Mouse (Mus musculus) layer of hippocampus, postnatal 25 days (tissue): ENCODE data around the gene Cldn10. TPM values are rescaled to one million over a fixed set of nuclear protein-coding genes. Genes with fewer than 3 reads are reported as not detected.
"Not testable (repeated sequence)": the region's sequence is repeated elsewhere in the genome, so short reads cannot be mapped to it uniquely, and the experiment has no call there.

ENCODE experiments used
- DNase-seq, 2 experiments: peaks; one replicate each; pipeline ENCODE4 v3.0.0; 2022; ENCODE audit warnings: mixed read lengths in 2 of 2, low spot score in 1 of 2; ENCODE audit errors: extremely low spot score in 1 of 2
- total RNA-seq, 2 experiments: library from RNA; stranded (reverse); gene quantifications; 2 replicates each; pipeline ENCODE4 v1.2.3; 2021

The Cldn10 gene
- total RNA-seq, 2 experiments from 2014 or later = 32.4 to 34.3 TPM

DNA sequence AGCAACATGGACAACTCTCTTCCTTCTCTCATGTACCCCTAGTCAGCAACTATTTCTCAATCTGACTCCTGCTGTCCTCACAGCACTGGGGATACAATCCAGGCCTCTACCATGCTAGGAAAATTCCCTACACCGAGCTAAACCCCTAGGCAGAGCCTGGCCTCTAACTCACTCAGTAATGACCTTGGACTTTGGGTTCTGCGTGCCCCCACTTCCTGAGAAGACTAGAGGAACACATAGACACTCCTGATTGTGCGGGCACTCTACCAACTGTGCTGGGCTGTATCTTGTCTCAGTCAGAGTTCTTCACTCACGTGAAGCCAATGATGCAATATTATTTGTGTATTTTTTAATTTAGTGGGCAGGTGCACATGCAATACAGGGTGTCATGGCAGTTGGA, 10.2 kb upstream of the Cldn10 start:
- DNase-seq = no peak

DNA sequence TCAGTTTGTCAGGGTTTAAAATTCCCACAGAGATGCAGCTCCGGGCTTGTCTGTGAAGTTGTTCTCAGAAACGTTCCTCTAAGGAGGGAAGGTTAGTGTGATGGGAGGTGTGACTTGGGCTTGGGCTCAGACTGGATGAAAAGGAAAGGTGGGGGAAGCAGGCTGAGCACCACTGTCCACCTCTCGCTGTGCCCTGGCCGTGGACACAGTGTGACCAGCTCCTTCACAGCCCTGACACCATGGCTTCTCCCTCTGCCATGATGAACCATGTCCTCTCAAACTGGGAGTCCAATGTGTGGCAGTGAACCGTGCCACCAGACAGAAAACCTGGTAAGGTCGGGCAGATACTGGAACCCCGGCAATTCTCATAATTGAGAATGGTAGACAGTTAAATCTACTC, 6.1 kb upstream of the Cldn10 start:
- no peak for DNase-seq

DNA sequence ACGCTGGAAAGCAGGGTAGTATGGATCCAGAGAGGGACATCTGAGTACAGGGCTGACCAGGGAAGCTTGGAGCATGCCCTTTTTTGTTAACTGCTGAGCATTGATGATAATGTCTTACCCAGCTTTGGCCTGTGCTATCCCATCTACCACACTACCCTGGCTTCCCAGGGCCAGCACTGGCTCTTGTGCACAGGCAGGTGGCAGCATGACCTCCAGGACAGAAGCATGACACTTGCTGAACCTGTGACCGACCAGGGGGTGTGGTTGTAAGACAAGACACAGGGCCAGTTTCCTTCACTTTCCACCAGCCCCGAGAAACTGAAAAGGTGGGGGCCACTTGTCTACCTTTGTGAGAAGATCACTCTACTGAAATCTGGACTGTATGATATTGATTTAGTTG, 5.5 kb upstream of the Cldn10 start:
- no peak for DNase-seq

DNA sequence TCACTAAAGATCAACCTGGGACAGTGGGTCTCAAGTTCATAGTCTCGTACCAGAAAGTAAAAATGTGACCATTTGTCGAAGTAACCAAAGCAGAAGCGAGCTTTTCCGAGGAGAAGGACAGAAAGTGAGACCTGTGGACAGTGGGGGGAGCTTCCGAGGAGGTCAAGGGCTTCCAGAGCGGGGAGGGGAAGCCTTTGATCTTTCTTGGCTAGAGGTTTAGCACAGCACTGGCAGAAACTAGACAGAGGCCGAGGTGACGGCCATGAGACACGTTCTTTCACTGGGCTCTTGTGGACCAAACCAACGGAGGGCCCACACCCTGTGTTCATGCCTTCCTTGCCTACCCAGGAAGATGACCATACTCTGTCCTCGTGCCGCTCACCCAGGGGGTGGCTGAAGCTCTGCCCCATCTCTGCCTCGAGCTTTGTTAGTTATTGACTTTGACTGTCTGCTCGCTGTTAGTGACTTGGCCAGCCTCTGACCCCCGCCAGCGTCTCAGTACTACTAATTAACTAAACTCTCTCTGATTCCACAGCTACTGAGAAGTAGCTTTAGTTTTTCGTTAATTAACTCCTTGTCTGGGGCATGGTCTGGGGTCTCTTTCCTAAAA, 4.3 kb upstream of the Cldn10 start:
- DNase-seq = no peak

DNA sequence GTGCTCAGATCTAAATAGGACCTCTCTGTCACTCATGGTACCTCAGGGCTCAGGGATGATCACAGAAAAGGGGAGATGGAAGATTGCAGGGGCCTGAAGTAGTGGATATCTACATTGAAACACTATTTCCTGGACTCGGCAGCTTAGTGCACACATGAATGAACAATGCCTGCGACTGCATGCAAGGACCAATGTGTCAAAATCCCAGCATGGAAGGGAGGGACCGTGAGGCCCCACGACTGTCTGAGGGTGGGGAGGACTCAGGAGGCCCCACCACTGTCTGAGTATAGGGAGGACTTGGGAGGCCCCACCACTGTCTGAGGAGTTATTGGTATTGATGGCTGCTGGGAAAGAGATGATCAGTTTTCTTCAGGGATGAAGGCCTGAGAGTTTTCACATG, 2.5 kb downstream of the Cldn10 start:
- no peak for DNase-seq

DNA sequence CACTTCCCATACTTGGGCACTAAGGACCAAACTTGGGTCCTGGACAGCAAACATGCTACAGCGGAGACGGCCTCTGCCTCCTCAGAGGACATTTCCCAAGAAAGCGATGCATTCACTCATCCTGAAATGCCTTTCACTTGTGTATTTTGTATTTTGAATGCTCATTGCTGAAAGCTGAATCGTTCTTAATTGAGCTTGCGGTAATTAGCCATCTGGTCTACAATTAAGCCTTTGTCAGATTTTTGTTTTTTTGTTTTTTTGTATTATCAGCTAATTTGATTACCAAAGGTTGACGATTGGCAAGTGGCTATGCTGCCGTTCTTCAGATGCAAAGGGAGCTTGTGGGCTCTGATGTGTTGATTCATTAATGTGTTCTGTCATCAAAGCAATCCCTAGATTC, 5.2 kb downstream of the Cldn10 start:
- no peak for DNase-seq

DNA sequence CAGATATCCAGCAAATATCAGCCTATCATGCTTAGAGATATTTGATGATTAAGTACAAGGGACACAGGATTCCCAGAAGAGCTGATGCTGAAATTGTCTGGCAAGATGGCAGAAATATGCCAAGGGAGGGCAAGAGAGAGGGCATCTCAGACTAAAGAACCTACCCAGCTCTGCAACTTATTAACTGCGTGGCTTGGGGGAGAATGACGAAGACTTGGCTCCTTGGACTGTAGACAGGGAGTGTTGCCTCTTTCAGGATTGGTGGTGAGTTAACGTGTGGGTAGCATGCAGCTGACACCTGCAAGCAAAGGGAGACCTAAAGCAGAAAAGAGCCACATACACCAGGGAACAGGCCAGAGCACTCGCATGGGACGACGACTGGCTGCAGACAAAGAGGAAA, 5.7 kb downstream of the Cldn10 start:
- DNase-seq = no peak

DNA sequence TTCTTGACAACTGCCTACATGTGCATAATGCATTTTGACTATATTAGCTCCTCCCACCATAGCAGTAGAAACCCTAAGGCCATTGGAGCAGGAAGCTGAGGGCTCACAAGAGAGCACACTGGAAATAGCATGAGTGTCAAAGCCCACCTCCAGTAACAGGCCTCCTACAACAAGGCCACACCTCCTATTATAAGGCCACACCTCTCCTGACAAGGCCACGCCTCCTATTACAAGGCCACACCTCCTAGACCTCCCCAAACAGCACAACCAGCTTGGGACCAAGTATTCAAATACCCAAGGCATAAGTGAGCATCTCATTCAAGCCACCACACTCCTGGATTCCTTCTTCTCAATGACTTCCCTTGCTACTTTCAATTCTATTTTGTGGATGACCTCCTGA, 6.5 kb downstream of the Cldn10 start:
- no peak for DNase-seq

DNA sequence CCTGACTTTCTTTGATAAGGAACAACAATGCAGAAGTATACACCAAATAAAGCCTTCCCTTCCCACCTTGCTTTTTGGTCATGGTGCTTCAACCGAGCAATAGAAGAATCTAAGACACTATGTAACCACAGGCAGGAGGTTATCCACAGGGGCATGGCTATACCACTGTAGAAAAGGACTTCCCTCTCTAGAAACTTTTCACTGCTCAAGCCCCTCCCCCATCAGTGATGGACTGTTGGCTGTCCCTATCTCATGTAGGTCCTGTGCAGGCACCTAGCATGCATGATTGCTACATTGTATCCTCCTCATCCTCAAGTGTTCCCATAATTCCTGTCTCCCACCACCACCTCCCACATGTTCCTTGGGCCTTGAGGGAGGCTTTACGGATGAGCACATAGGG, 7.2 kb downstream of the Cldn10 start:
- DNase-seq = no peak

DNA sequence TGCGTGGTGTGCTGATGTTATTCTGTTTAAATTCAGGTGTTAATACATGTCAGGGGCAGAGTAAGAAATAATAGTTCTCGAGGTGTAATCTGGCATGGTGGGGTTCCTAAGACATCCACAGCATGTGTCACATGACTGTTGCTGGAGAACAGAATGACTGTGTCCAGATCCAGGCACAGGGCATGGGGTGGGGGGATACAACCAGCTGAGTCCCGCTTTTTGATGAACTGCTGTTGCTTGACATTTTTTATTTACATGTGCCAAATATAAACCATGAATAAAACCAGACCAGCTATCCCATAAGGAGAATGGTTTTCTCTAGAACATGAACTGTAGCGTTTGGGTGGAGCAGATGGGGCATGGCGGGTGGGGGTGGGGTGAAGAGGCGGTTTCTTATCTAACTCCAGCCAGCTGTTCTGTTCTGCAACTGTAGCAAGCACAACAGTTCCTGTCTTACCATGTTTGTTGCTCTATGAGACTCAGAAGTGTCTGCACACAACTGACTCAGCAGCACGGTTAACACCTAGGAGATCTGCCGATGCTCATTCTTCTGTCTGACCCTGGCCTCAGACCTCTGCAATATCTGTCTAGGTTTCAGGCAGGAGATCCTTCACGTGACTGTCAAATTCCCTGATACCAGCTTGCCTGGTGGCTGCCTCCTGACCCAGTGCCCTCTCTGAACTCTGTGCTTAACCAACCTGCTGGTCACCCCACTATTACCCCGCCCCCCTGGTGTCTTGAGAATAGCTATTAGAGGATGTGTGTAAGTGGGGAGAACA, 8.4 kb downstream of the Cldn10 start:
- no peak for DNase-seq

DNA sequence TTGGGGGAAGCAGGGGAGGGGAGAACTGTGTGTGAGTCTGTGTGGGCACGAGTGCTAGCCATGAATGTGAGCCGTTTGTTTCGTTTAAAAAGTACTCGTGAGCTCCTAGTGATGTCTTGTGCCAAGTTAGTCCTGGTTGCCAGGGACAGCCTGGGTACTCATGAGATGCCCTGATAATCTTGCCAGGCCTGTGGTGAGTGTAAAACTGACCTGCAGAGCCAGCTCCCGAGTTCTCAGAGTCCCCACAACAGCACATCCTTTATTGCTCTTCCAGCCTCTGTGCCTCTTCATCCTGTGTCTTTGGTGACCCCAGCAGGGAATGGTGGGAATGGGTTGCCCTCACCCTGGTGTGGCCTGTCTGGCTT, 9.0 kb downstream of the Cldn10 start:
- DNase-seq = no peak

DNA sequence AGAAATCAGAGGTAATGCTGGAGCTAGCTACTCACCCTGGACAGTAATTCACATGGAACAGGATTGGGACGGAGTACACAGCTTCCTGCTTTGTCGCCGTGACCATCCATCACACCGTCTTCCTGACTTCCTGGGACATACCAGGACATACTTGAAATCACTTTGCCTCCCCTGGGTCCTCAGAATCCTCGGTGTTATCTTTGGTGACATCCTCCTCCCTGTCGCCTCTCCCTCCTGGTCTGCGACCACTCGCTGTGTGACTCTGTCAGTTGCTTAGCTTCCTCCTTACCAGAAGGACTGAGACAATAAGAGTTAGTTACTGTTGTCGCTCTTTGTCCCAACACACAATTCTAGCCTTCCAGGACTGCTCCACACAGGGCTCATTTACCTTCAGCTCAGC, 9.6 kb downstream of the Cldn10 start:
- DNase-seq = no peak

DNA sequence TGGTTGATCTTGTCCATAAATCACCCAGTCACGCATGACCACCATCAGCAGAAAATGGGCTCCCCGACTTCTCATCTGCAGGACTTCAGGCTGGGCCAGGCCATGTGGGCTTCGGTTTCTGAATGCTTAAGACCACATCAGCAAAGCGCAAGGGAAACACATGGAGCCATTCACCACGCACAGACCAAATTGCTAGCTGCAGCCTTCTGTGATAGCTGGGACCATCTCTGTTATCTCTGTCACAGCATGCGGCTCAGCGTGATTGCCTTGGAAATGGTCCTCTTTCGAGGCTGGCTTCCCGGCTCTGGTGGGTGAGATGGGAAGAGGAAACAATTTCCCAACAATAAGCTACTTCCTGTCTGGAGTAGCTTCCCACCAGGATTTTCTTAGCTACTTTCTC, 12.2 kb downstream of the Cldn10 start:
- DNase-seq = no peak

DNA sequence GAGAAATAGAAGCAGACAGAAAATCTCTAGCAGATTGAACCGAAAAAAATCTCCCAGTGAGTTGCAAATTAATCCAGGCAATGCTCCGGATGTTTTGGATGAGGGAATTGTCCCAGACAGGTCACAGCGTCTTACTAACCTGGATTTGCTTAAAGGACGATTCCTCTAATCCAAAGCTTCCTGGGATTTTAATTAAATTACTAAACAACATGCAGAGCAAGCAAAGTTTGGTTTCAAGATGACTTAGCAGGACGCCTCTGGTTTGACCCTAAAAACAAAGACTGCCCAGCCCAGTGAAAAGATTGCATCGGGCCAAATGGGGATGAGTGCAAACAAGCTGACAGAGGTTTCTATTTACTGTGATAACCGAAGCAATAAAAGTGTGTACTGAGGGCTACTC, 16.2 kb downstream of the Cldn10 start:
- DNase-seq = no peak

DNA sequence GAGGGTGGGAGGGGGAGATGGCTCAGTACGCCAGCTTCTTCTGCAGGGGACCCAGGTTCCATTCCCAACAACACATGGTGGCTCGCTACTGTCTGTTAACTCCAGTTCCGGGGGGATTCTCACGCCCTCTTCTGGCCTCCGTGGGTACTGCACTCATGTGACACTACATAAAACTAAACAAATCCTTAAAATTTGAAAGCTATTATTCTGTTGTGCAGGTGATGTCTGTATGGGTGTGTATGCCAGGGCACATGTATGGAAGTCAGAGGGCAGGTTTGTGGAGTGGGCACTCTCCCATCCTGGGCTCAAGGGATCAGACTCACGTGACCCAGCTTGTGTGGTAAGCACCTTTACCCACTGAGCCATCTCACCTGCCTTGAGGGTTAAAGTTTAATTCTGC, 16.6 kb downstream of the Cldn10 start:
- DNase-seq = no peak

DNA sequence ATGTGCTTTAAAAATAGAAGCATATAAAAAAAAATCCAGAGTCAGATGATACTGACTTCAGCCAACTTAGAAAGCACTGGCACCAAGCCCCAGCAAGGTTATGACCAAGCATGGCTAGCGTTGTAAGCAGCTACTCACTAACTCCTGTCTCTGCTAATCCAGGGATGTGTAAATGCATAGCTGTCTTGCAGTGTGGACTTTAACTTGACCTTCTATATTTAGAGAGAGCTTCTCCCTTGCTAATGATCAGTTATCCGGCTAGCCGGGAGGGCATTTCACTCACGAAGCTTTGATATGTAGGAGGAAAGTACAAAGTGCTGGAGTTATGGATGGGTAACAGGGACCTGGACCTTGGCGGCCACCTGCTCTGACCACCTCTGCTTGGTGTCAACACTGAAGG, 19.9 kb downstream of the Cldn10 start:
- no peak for DNase-seq

DNA sequence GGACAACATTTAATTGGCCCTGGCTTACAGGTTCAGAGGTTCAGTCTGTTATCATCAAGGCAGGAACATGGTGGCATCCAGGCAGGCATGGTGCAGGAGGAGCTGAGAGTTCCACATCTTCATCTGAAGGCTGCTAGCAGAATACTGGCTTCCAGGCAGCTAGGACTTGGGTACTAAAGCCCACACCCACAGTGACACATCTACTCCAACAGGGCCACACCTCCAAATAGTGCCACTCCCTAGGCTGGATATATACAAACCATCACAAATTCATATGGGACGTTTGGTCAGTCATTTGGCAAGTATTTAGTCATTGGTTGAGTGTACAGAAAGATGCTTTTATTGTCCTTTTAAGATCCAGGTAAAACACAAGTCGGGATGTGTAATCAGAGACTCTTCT, 20.5 kb downstream of the Cldn10 start:
- DNase-seq = not testable (repeated sequence)

DNA sequence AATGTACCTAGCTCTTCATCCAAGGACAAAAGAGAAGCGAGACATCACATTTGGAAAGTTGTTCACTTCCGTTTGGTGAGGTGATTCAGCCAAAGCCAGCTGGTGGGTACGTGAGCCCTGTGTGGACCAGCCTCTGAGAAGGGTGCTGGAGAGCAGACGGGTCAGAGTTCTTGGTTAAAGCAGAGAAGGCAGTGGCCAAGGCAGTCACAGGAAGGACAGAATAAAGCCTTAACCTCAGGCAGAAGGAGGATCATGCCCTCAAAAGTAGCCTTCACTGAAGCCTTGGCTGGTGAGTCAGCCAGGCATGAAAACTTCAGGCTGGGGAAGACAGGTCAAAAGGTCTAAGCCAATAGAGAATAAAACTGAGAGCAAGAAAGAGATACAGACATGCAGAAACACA, 22.0 kb downstream of the Cldn10 start:
- no peak for DNase-seq

DNA sequence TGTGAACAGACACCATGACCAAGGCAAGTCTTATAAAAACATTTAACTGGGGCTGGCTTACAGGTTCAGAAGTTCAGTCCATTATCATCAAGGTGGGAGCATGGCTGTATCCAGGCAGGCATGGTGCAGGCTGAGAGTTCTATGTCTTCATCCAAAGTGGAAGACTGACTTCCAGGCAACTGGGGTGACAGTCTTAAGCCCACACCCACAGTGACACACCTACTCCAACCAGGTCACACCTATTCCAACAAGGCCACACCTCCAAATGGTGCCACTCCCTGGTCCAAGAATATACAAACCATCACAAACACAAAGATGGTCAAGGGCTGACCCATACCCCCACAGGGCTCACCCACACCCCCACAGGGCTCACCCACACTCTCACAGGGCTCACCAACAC, 23.5 kb downstream of the Cldn10 start:
- DNase-seq = not testable (repeated sequence)

DNA sequence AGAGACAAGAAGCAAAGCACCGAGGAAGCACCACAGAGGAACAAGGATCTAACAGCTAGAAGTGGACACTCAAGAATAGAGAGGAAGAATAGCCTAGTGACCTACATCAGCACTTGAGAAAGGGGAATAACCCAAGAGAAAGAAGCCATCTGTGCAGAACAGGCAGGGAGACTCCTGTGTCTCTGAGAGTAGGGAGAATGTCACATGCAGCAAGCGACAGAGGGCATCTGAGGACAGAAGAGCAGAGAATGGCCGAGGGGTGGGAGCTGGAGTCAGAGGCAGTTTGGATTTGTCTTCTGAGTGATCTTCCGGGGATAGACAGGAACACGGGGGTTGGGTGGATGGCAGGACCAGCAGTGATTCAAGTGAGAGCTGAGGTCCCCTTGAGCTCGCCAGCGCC, 25.4 kb downstream of the Cldn10 start:
- DNase-seq = no peak

DNA sequence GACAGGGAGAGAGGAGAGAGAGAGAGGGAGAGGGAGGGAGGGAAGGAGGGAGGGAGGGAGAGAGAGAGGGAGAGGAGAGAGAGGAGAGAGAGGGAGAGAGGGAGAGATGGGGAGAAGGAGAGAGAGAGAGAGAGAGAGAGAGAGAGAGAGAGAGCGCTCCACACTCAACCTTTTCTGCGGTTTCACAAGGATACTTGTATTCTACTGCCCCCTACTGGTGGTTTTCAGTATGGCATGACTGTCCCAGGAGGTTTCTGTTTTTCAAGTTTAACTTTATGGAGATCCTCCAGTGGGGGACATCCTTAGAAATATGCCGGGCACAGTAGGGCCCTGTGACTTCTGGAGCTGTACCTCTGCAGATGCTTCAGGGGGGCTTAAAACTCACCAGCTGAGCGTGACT, 28.8 kb downstream of the Cldn10 start:
- DNase-seq = peak; percentile 33 to 72

DNA sequence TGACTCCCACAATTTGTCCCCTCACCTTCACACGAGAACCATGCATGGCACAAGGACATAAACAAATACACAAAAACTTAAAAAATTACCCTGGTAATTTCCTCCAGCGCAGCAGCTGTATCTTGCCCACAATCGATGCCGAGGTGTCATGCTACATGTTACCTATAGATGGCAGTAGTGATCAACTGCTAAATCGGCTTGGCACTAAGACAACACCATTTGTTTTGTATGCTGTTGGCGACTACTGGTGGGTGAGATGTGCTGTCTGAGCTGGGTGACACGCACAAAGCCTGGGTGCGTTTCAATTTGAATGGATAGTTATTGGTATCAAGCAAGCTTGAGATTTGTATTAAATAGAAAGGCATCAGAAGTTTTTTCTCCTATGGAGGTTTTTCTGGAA, 32.4 kb downstream of the Cldn10 start:
- peak; percentile 30 to 56 for DNase-seq

DNA sequence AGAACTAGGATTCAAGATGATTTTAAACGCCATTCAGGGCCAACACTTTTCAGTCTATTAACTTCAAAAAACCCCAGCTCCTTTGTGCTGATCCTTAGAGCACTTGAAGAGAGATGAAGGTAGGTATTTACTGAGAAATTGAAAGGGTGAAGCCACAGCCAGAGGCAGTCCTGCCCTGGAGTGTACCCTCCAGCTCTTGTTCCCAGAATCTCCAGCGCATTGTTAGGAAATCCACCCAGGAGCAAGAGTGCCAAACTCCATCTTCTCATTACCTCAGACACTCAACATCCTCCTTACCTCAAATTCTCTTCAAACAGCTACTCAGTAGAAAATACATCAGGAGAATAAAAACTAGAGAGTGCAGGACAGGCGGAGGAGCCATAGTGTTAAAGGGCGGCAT, 35.1 kb downstream of the Cldn10 start:
- DNase-seq = no peak
